Comparison of ENCODE assay signal across 12 mouse cellular contexts in the genomic region with DNA sequence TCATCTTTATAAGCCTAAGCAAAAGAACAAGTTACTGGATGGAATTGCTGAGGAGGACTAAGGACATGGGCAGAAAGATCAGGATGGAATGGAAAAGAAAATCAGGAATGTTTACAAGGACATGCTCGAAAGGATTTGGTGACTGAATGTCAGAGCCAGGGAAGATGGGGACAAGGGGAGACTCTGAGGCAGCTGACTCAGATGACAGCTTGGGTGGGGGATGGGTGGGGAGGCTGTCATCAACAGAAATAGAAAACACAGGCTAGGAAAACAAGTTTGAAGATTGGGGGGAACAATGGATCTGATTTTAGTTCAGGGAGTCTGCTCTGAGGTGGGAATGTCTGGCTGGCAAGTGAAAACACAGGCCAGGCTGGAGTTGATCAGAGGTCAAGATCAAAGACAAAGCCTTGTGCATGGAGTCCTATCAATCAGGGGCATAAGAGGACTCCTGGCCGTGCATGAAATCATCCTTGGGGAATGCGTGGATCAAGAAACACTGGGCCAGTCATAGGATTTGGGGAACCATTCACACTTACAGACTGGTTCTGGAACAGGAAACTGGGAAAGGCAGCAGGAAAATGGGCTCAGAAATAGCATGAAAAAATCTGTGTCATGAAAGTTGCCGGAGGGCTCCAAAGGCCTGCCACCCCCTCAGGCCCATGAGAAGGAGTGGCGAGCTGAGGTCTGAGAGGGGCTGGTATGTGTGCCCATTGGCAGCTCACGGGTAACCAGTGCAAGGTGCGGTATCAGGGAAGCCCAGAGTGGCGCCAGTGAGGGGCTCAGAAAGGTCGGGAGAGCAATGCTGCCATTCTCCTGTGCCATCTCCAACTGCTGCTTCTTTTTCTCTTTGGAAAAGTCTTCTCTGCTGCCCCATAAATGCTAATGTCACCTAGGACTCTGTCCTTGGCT.
DNase-seq lines count a peak whose midpoint lies in the region; ATAC-seq and TF ChIP-seq lines count a peak whose summit lies in the region.
"Had no signal": no experiment of that assay in that cellular context is flagged by ENCODE, and none has a peak within 500 bp of the region (broad histone marks: within the 10 kb centered on the region; RNA-seq: fewer than 3 reads in every experiment).

No protein-coding gene starts in this region.

- no peak overlapping the region for H3K9ac ChIP-seq in forebrain, embryonic 15.5 days (replicated peaks)
- no peak overlapping the region for H3K9ac ChIP-seq in forebrain, embryonic 11.5 days (ENCODE audit: low read length)
- no peak overlapping the region for H3K9ac ChIP-seq in midbrain, embryonic 13.5 days (replicated peaks)

- no peak overlapping the region for H3K4me3 ChIP-seq in forebrain, embryonic 15.5 days
- no peak overlapping the region for H3K4me3 ChIP-seq in forebrain, embryonic 11.5 days (ENCODE audit: low read depth, low read length)
- no peak overlapping the region for H3K4me3 ChIP-seq in midbrain, embryonic 10.5 days
- no peak overlapping the region for H3K4me3 ChIP-seq in midbrain, embryonic 13.5 days (replicated peaks)
- H3K4me3 ChIP-seq in olfactory bulb, adult 2 months (ENCODE audit: insufficient read depth, low read depth, low read length) = no peak overlapping the region
- H3K4me3 ChIP-seq: erythroblast, embryonic 14.5 days had no signal

- WGBS in forebrain, embryonic 15.5 days = 73% methylated on average over 9 of the region's 9 CpGs
- 72% methylated on average over 9 of the region's 9 CpGs for WGBS in forebrain, embryonic 11.5 days
- WGBS in midbrain, embryonic 10.5 days = 69% methylated on average over 9 of the region's 9 CpGs
- 70% methylated on average over 9 of the region's 9 CpGs for WGBS in midbrain, embryonic 13.5 days
- WGBS in olfactory bulb, adult 2 months = 76% methylated on average over 9 of the region's 9 CpGs

- no peak overlapping the region for H3K4me2 ChIP-seq in forebrain, embryonic 15.5 days (replicated peaks)
- no peak overlapping the region for H3K4me2 ChIP-seq in forebrain, embryonic 11.5 days (ENCODE audit: low read depth, low read length, severe bottlenecking)
- H3K4me2 ChIP-seq in midbrain, embryonic 13.5 days (replicated peaks) = no peak overlapping the region

- H3K27ac ChIP-seq in forebrain, embryonic 15.5 days (replicated peaks) = no peak overlapping the region; the same call in 1 of the 2 replicates
- H3K27ac ChIP-seq in forebrain, embryonic 11.5 days (ENCODE audit: low read depth, low read length) = no peak overlapping the region
- peak overlapping the region; percentile 61; the same call in 1 of the 2 replicates for H3K27ac ChIP-seq in midbrain, embryonic 10.5 days (replicated peaks)
- no peak overlapping the region for H3K27ac ChIP-seq in midbrain, embryonic 13.5 days
- H3K27ac ChIP-seq in olfactory bulb, adult 2 months (ENCODE audit: insufficient read depth, low read depth, low read length) = peak overlapping the region; percentile 18

- H3K9me3 ChIP-seq in forebrain, embryonic 15.5 days = no peaks in the 10 kb centered on the region
- no peaks in the 10 kb centered on the region for H3K9me3 ChIP-seq in forebrain, embryonic 11.5 days (ENCODE audit: control insufficient read depth, low read length)
- no peaks in the 10 kb centered on the region for H3K9me3 ChIP-seq in midbrain, embryonic 10.5 days (replicated peaks)
- no peaks in the 10 kb centered on the region for H3K9me3 ChIP-seq in midbrain, embryonic 13.5 days

- DNase-seq in adrenal gland, adult (ENCODE audit: inconsistent age in 2 of 2, low spot score in 1 of 2) = peak; percentile 33 to 68
- no peak for DNase-seq in adrenal gland, postnatal 25 days
- no peak for DNase-seq in forebrain, embryonic 11.5 days (ENCODE audit: low spot score)
- DNase-seq in midbrain, embryonic 10.5 days (ENCODE audit: low spot score) = no peak
- DNase-seq in urinary bladder, postnatal 25 days (ENCODE audit: low spot score) = no peak
- DNase-seq: liver had no signal

- no peak for TF ChIP-seq CTCF in olfactory bulb, adult 2 months (IDR thresholded peaks at IDR 0.05; ENCODE audit: insufficient read depth, low read depth, low read length)

- H3K36me3 ChIP-seq in forebrain, embryonic 15.5 days = no peaks in the 10 kb centered on the region
- no peaks in the 10 kb centered on the region for H3K36me3 ChIP-seq in forebrain, embryonic 11.5 days (ENCODE audit: control insufficient read depth, insufficient read depth, low read length)
- no peaks in the 10 kb centered on the region for H3K36me3 ChIP-seq in midbrain, embryonic 10.5 days
- no peaks in the 10 kb centered on the region for H3K36me3 ChIP-seq in midbrain, embryonic 13.5 days

- TF ChIP-seq POLR2A in olfactory bulb, adult 2 months (IDR thresholded peaks at IDR 0.05; ENCODE audit: insufficient read depth, low read depth, low read length) = no peak

- peaks cover 9% of the 10 kb centered on the region for H3K4me1 ChIP-seq in forebrain, embryonic 15.5 days
- H3K4me1 ChIP-seq in forebrain, embryonic 11.5 days (replicated peaks; ENCODE audit: control insufficient read depth, insufficient read depth, low read length) = 0 out of 2 replicates have a peak, but pooled peaks cover 1% of the 10 kb centered on the region
- H3K4me1 ChIP-seq in midbrain, embryonic 10.5 days = peaks cover 15% of the 10 kb centered on the region
- peaks cover 11% of the 10 kb centered on the region; the same call in 1 of the 2 replicates for H3K4me1 ChIP-seq in midbrain, embryonic 13.5 days (replicated peaks)
- peaks cover 16% of the 10 kb centered on the region for H3K4me1 ChIP-seq in olfactory bulb, adult 2 months (ENCODE audit: control insufficient read depth, insufficient read depth, low read length)

- H3K27me3 ChIP-seq in forebrain, embryonic 15.5 days = no peaks in the 10 kb centered on the region
- H3K27me3 ChIP-seq in forebrain, embryonic 11.5 days (ENCODE audit: control insufficient read depth, insufficient read depth, low read length) = no peaks in the 10 kb centered on the region
- H3K27me3 ChIP-seq in midbrain, embryonic 10.5 days (ENCODE audit: low read depth, poor library complexity, severe bottlenecking) = no peaks in the 10 kb centered on the region
- H3K27me3 ChIP-seq in midbrain, embryonic 13.5 days = no peaks in the 10 kb centered on the region

- peak; percentile 58; the same call in 1 of the 2 replicates for ATAC-seq in forebrain, embryonic 15.5 days (replicated peaks)
- ATAC-seq in forebrain, embryonic 11.5 days (replicated peaks; ENCODE audit: low FRiP score) = no peak
- no peak for ATAC-seq in midbrain, embryonic 13.5 days
- ATAC-seq: activated CD4-positive, CD25-positive, alpha-beta regulatory T cell, adult 4 months; inflammation-experienced regulatory T-cells, adult 6 months had no signal

Comparison
In these comparisons a context has a peak if more than half of its experiments do, and no peak if none do; other contexts are left out.
1. DNase-seq: peak in adrenal gland, adult (2 of 2); none in adrenal gland, postnatal 25 days (single experiment), forebrain, embryonic 11.5 days (single experiment), midbrain, embryonic 10.5 days (single experiment) and urinary bladder, postnatal 25 days (single experiment).
2. H3K27ac ChIP-seq: peak in midbrain, embryonic 10.5 days (single experiment) and olfactory bulb, adult 2 months (single experiment); none in forebrain, embryonic 15.5 days (single experiment), forebrain, embryonic 11.5 days (single experiment) and midbrain, embryonic 13.5 days (single experiment).